Mouse (Mus musculus): ENCODE data around the gene Mansc1. TPM values are rescaled to one million over a fixed set of nuclear protein-coding genes. Genes with fewer than 3 reads are reported as not detected.

Mansc1 gene
- polyA plus RNA-seq, 1 experiment from 2014 or later = 8.6 TPM

- Histone ChIP-seq H3K27ac (replicated peaks in 1 of 2; ENCODE audit: control insufficient read depth in 1 of 2, insufficient read depth in 1 of 2, low read depth in 2 of 2, low read length in 2 of 2) (no peak overlapping the region), H3K36me3 (ENCODE audit: control insufficient read depth, insufficient read depth, low read length) (no peaks in the 10 kb centered on the region), H3K9ac (ENCODE audit: low read length) (no peak overlapping the region), H3K4me2 (ENCODE audit: low read length) (no peak overlapping the region), H3K4me3 (ENCODE audit: control insufficient read depth in 1 of 2, insufficient read depth in 1 of 2, low read depth in 1 of 2, low read length in 2 of 2) (no peak overlapping the region), H3K4me1 (ENCODE audit: control insufficient read depth in 2 of 2, insufficient read depth in 2 of 2, low read length in 2 of 2) (peaks cover 2 to 30% of the 10 kb centered on the region in 2 experiments; a peak in 2 of 4 replicates), H3K27me3 (ENCODE audit: control insufficient read depth, insufficient read depth, low read length) (no peaks in the 10 kb centered on the region), H3K9me3 (ENCODE audit: control insufficient read depth, low read length) (no peaks in the 10 kb centered on the region)
- WGBS = 68% methylated on average over 3 of the region's 3 CpGs
- ATAC-seq (ENCODE audit: insufficient number of reproducible peaks, insufficient read depth, low FRiP score, low read depth) = no peak
These were observed 72.7 kb downstream of the Mansc1 start for GRCm38 (mm10) chr6:134559635-134560034.

Other genes starting within 250 kb of the Mansc1 start
- gene Bcl2l14, start 236.2 kb downstream of the Mansc1 start, polyA plus RNA-seq (2014; fragmentation: Nextera tagmentation; extraction: Ambion mirVana) = 0.15 TPM in 1 of 2 replicates, not detected in the other
- gene Lrp6, start 65.5 kb downstream of the Mansc1 start, polyA plus RNA-seq (2014; fragmentation: Nextera tagmentation; extraction: Ambion mirVana) = 23.0 and 26.4 TPM in 2 replicates
- 14.9 and 17.2 TPM in 2 replicates for gene Borcs5, start 7.0 kb upstream of the Mansc1 start, polyA plus RNA-seq (2014; fragmentation: Nextera tagmentation; extraction: Ambion mirVana)
- 19.7 and 22.2 TPM in 2 replicates for gene Dusp16, start 160.1 kb upstream of the Mansc1 start, polyA plus RNA-seq (2014; fragmentation: Nextera tagmentation; extraction: Ambion mirVana)
- 1.6 and 1.8 TPM in 2 replicates for gene Crebl2, start 197.7 kb upstream of the Mansc1 start, polyA plus RNA-seq (2014; fragmentation: Nextera tagmentation; extraction: Ambion mirVana)